Mouse (Mus musculus): ENCODE results near the gene Slc26a8. TPM values are rescaled to one million over a fixed set of nuclear protein-coding genes. Genes with fewer than 3 reads are reported as not detected.
A peak's percentile ranks its signal among the peaks of the same experiment; 100 is the strongest.

Gene Slc26a8
- polyA plus RNA-seq, 1 experiment from 2014 or later = 2.1 TPM

- WGBS = 55% methylated on average over 1 of the region's 1 CpGs
- Histone ChIP-seq H3K36me3 (ENCODE audit: control insufficient read depth, insufficient read depth, low read length) (no peaks in the 10 kb centered on the region), H3K4me3 (ENCODE audit: low read depth, low read length) (no peak overlapping the region), H3K4me1 (ENCODE audit: control insufficient read depth, insufficient read depth, low read length) (peaks cover 4% of the 10 kb centered on the region; the same call in 1 of the 2 replicates), H3K4me2 (ENCODE audit: low read length) (no peak overlapping the region), H3K9ac (ENCODE audit: low read depth, low read length) (no peak overlapping the region), H3K9me3 (replicated peaks; ENCODE audit: control insufficient read depth, low read length, poor library complexity, severe bottlenecking) (no peaks in the 10 kb centered on the region), H3K27me3 (ENCODE audit: control insufficient read depth, insufficient read depth, low read depth, low read length) (no peaks in the 10 kb centered on the region), H3K27ac (ENCODE audit: low read length) (no peak overlapping the region)
- no peak for ATAC-seq
Observed at GRCm38 (mm10) chr17:28706697-28707096, 16.7 kb upstream of the Slc26a8 start.

- 75% methylated on average over 2 of the region's 2 CpGs for WGBS
- H3K4me1 ChIP-seq (ENCODE audit: control insufficient read depth, insufficient read depth, low read length) = peaks cover 8% of the 10 kb centered on the region
- no peak overlapping the region for H3K4me3 ChIP-seq (ENCODE audit: low read depth, low read length)
Observed at GRCm38 (mm10) chr17:28702646-28703045, 12.6 kb upstream of the Slc26a8 start.

DNA sequence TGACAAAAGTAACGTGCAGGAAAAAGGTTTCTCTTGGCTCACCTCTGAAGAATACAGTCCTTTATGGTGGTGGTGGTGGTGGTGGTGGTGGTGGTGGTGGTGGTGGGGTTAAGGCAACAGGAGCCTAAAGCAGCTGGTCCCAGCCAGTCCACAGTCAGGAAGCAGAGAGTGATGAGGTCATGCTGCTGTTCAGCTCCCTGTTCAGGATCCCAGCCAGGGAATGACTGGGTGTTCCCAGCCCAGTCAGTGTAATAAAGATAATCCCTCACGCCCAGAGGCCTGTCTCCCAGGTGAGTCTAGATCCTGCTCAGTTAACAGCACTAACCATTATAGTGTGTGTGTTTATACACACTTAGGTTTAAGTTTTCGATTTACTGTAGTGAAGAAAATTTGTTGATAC lies 11.7 kb upstream of the Slc26a8 start:
- no peak overlapping the region for H3K27ac ChIP-seq (ENCODE audit: low read length)
- WGBS = 92% methylated on average over 3 of the region's 3 CpGs
- no peak overlapping the region for H3K4me2 ChIP-seq (ENCODE audit: low read length)
- no peaks in the 10 kb centered on the region for H3K9me3 ChIP-seq (replicated peaks; ENCODE audit: control insufficient read depth, low read length, poor library complexity, severe bottlenecking)
- no peak overlapping the region for H3K9ac ChIP-seq (ENCODE audit: low read depth, low read length)
- no peaks in the 10 kb centered on the region for H3K27me3 ChIP-seq (ENCODE audit: control insufficient read depth, insufficient read depth, low read depth, low read length)
- peaks cover 15% of the 10 kb centered on the region for H3K4me1 ChIP-seq (ENCODE audit: control insufficient read depth, insufficient read depth, low read length)
- H3K4me3 ChIP-seq (ENCODE audit: low read depth, low read length) = no peak overlapping the region
- no peaks in the 10 kb centered on the region for H3K36me3 ChIP-seq (ENCODE audit: control insufficient read depth, insufficient read depth, low read length)
- no peak for ATAC-seq

More at GRCm38 (mm10) chr17:28702646-28703045, 12.6 kb upstream of the Slc26a8 start:
- no peak overlapping the region for H3K4me2 ChIP-seq (ENCODE audit: low read length)
- H3K36me3 ChIP-seq (ENCODE audit: control insufficient read depth, insufficient read depth, low read length) = no peaks in the 10 kb centered on the region
- ATAC-seq = no peak
- no peaks in the 10 kb centered on the region for H3K9me3 ChIP-seq (replicated peaks; ENCODE audit: control insufficient read depth, low read length, poor library complexity, severe bottlenecking)
- no peak overlapping the region for H3K27ac ChIP-seq (ENCODE audit: low read length)
- no peaks in the 10 kb centered on the region for H3K27me3 ChIP-seq (ENCODE audit: control insufficient read depth, insufficient read depth, low read depth, low read length)
- H3K9ac ChIP-seq (ENCODE audit: low read depth, low read length) = no peak overlapping the region

DNA sequence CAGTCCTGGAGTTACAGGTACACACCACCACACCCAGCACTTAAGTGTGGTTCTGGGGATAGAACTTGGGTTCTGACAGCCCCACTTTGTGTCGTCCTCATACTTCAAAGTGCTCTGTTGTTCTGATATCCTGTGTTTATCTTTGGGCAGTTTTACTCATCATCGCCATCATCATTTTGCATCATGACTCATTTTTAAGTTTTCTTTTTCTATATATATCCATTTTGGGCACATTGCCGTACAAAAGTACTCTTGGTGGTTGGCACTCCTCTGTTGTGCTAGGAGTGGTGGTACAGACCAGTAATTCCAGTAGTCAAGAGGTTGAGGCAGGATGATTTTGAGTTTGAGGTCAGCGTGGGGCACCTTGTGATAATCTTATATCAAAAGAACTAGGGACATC lies 11.1 kb upstream of the Slc26a8 start:
- no peaks in the 10 kb centered on the region for H3K36me3 ChIP-seq (ENCODE audit: control insufficient read depth, insufficient read depth, low read length)
- no peak overlapping the region for H3K4me2 ChIP-seq (ENCODE audit: low read length)
- no peak overlapping the region for H3K9ac ChIP-seq (ENCODE audit: low read depth, low read length)
- H3K4me1 ChIP-seq (ENCODE audit: control insufficient read depth, insufficient read depth, low read length) = peaks cover 18% of the 10 kb centered on the region
- no peaks in the 10 kb centered on the region for H3K9me3 ChIP-seq (replicated peaks; ENCODE audit: control insufficient read depth, low read length, poor library complexity, severe bottlenecking)
- no peaks in the 10 kb centered on the region for H3K27me3 ChIP-seq (ENCODE audit: control insufficient read depth, insufficient read depth, low read depth, low read length)
- no peak for ATAC-seq
- no peak overlapping the region for H3K27ac ChIP-seq (ENCODE audit: low read length)
- H3K4me3 ChIP-seq (ENCODE audit: low read depth, low read length) = no peak overlapping the region
- 97% methylated on average over 4 of the region's 4 CpGs for WGBS

DNA sequence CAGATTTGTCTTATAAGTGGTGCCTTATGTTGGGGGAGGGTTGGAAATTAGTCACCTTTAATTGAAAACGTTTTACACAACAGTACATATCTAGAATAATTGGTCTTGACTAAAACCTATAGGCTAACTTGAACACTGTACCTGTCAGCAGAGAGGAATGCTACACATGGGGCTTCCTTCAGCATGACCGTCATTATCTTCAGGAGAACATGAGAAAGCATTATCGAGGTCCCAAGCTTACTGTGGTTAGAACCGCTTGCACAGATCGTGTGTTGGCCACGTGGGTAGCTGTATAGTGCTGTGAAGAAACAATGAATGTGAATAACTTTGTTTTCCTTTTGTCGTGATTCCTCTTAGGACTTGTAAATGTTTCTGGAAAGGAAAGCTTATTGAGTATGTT lies 9.8 kb upstream of the Slc26a8 start:
- no peak overlapping the region for H3K4me2 ChIP-seq (ENCODE audit: low read length)
- H3K4me3 ChIP-seq (ENCODE audit: low read depth, low read length) = no peak overlapping the region
- peaks cover 21% of the 10 kb centered on the region for H3K4me1 ChIP-seq (ENCODE audit: control insufficient read depth, insufficient read depth, low read length)
- no peaks in the 10 kb centered on the region for H3K9me3 ChIP-seq (replicated peaks; ENCODE audit: control insufficient read depth, low read length, poor library complexity, severe bottlenecking)
- H3K27me3 ChIP-seq (ENCODE audit: control insufficient read depth, insufficient read depth, low read depth, low read length) = no peaks in the 10 kb centered on the region
- no peaks in the 10 kb centered on the region for H3K36me3 ChIP-seq (ENCODE audit: control insufficient read depth, insufficient read depth, low read length)
- no peak overlapping the region for H3K27ac ChIP-seq (ENCODE audit: low read length)
- H3K9ac ChIP-seq (ENCODE audit: low read depth, low read length) = no peak overlapping the region
- 87% methylated on average over 7 of the region's 7 CpGs for WGBS
- no peak for ATAC-seq

DNA sequence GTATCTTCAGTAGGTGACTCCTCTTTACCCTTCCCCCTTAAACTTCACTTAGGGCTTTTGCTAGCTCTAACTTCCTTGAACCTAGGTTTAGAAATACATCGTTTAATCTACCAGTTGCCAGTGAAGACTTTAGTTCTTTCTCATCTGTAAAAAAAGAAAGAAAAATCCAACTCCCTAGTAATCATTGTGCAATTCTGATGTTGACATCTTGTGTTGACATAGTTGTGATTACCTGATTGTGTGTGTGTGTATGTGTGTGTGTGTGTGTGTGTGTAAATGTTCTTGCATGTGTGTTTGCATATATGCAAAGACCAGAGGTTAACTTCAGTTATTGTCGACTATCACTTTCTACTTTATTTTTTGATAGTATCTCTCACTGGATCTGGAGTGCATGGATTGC lies 8.6 kb upstream of the Slc26a8 start:
- H3K4me3 ChIP-seq (ENCODE audit: low read depth, low read length) = no peak overlapping the region
- H3K9ac ChIP-seq (ENCODE audit: low read depth, low read length) = no peak overlapping the region
- no peak overlapping the region for H3K27ac ChIP-seq (ENCODE audit: low read length)
- no peak for ATAC-seq
- H3K36me3 ChIP-seq (ENCODE audit: control insufficient read depth, insufficient read depth, low read length) = no peaks in the 10 kb centered on the region
- H3K4me2 ChIP-seq (ENCODE audit: low read length) = no peak overlapping the region
- H3K9me3 ChIP-seq (replicated peaks; ENCODE audit: control insufficient read depth, low read length, poor library complexity, severe bottlenecking) = no peaks in the 10 kb centered on the region
- H3K27me3 ChIP-seq (ENCODE audit: control insufficient read depth, insufficient read depth, low read depth, low read length) = no peaks in the 10 kb centered on the region
- H3K4me1 ChIP-seq (ENCODE audit: control insufficient read depth, insufficient read depth, low read length) = peaks cover 28% of the 10 kb centered on the region
- WGBS = 95% methylated on average over 2 of the region's 2 CpGs

DNA sequence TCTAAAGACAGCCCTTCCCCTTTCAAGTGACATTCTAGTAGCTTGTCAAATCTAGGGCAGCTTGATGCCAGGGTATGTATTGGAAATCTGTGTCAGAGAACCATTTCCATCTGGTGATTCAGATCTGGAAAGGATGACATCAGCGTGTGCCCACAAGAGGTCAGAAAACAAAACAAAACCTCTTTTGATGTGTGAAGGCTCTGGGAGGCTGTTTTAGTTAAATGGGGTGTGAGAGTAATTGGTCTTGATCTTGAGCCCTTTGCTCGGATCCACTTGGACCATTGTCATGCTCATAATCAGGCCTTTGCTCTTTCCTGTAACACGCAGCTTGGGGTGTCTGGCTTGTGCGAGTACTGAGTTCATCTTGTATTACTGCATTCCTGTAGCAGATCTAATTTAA lies 8.2 kb upstream of the Slc26a8 start:
- Histone ChIP-seq H3K9me3 (replicated peaks; ENCODE audit: control insufficient read depth, low read length, poor library complexity, severe bottlenecking) (no peaks in the 10 kb centered on the region), H3K27ac (ENCODE audit: low read length) (no peak overlapping the region), H3K9ac (ENCODE audit: low read depth, low read length) (no peak overlapping the region), H3K36me3 (ENCODE audit: control insufficient read depth, insufficient read depth, low read length) (no peaks in the 10 kb centered on the region), H3K4me1 (ENCODE audit: control insufficient read depth, insufficient read depth, low read length) (peaks cover 32% of the 10 kb centered on the region), H3K27me3 (ENCODE audit: control insufficient read depth, insufficient read depth, low read depth, low read length) (no peaks in the 10 kb centered on the region), H3K4me3 (ENCODE audit: low read depth, low read length) (no peak overlapping the region), H3K4me2 (ENCODE audit: low read length) (no peak overlapping the region)
- no peak for ATAC-seq
- WGBS = 40% methylated on average over 4 of the region's 4 CpGs

GRCm38 (mm10) chr17:28697290-28698195 lies 7.5 kb upstream of the Slc26a8 start:
- H3K9me3 ChIP-seq (replicated peaks; ENCODE audit: control insufficient read depth, low read length, poor library complexity, severe bottlenecking) = no peaks in the 10 kb centered on the region
- ATAC-seq = peak; percentile 32; the same call in 1 of the 2 replicates
- no peaks in the 10 kb centered on the region for H3K27me3 ChIP-seq (ENCODE audit: control insufficient read depth, insufficient read depth, low read depth, low read length)
- H3K4me3 ChIP-seq (ENCODE audit: low read depth, low read length) = no peak overlapping the region
- no peak overlapping the region for H3K4me2 ChIP-seq (ENCODE audit: low read length)
- no peak overlapping the region for H3K9ac ChIP-seq (ENCODE audit: low read depth, low read length)
- H3K4me1 ChIP-seq (ENCODE audit: control insufficient read depth, insufficient read depth, low read length) = peaks cover 39% of the 10 kb centered on the region
- no peaks in the 10 kb centered on the region for H3K36me3 ChIP-seq (ENCODE audit: control insufficient read depth, insufficient read depth, low read length)
- WGBS = 70% methylated on average over 13 of the region's 13 CpGs
- no peak overlapping the region for H3K27ac ChIP-seq (ENCODE audit: low read length)

DNA sequence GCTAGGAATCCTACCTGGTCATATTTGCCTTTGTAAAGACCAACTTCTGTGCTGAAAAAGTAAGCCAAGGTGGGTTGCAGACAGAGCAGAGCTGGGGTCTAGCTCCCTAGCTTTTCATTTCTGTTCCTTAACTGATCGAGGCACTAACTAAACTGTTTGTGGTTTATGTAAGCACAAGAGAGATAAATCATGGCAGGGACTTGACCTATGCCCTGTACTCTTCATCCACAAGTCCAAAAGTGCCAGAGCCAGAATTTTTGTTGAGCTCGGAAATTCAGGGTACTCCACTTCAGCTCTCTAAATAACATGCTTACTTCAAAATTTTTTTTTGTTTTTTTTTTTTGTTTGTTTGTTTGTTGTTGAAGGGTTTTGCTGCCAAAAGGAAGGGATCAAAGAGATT lies 6.6 kb upstream of the Slc26a8 start:
- Histone ChIP-seq H3K4me2 (ENCODE audit: low read length) (peak overlapping the region; percentile 18; the same call in 1 of the 2 replicates), H3K36me3 (ENCODE audit: control insufficient read depth, insufficient read depth, low read length) (no peaks in the 10 kb centered on the region), H3K27me3 (ENCODE audit: control insufficient read depth, insufficient read depth, low read depth, low read length) (no peaks in the 10 kb centered on the region), H3K27ac (ENCODE audit: low read length) (no peak overlapping the region), H3K4me1 (ENCODE audit: control insufficient read depth, insufficient read depth, low read length) (peaks cover 39% of the 10 kb centered on the region), H3K9me3 (replicated peaks; ENCODE audit: control insufficient read depth, low read length, poor library complexity, severe bottlenecking) (no peaks in the 10 kb centered on the region), H3K9ac (ENCODE audit: low read depth, low read length) (no peak overlapping the region), H3K4me3 (ENCODE audit: low read depth, low read length) (no peak overlapping the region)
- no peak for ATAC-seq
- 68% methylated on average over 2 of the region's 2 CpGs for WGBS

Data from midbrain, embryonic 16.5 days (tissue).